Mouse (Mus musculus): Measurements from ENCODE around the gene Slc25a39.

Gene Slc25a39

GRCm38 (mm10) chr11:102407834-102408215 is at the start of gene Slc25a39:
Gene Slc25a39, minus strand, starts transcription at chr11:102407946.
- DNase-seq, result no peak

GRCm38 (mm10) chr11:102455740-102456396 is 48.1 kb upstream of the Slc25a39 start:
- DNase-seq, result peak; percentile 81

DNA sequence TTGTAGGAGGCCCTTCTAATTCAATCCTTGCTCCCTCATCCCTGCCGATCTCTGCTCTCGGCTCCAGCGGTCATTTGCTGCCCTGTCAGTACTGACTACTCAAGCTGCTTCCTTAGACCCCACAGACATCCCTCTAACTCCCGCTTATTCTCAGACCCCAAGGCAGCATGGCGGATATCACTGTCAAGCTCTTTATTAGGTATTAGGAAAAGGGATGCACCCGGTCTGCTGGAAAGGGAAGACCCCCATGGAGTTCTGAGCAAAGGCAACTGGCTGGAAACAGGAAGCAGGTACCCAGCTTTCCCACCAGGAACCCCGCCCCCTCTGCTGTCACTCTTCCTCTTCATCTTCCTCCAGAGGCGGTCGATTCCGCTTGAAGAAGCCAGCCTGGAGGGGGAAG is 45.4 kb upstream of the Slc25a39 start:
- DNase-seq, result no peak

DNA sequence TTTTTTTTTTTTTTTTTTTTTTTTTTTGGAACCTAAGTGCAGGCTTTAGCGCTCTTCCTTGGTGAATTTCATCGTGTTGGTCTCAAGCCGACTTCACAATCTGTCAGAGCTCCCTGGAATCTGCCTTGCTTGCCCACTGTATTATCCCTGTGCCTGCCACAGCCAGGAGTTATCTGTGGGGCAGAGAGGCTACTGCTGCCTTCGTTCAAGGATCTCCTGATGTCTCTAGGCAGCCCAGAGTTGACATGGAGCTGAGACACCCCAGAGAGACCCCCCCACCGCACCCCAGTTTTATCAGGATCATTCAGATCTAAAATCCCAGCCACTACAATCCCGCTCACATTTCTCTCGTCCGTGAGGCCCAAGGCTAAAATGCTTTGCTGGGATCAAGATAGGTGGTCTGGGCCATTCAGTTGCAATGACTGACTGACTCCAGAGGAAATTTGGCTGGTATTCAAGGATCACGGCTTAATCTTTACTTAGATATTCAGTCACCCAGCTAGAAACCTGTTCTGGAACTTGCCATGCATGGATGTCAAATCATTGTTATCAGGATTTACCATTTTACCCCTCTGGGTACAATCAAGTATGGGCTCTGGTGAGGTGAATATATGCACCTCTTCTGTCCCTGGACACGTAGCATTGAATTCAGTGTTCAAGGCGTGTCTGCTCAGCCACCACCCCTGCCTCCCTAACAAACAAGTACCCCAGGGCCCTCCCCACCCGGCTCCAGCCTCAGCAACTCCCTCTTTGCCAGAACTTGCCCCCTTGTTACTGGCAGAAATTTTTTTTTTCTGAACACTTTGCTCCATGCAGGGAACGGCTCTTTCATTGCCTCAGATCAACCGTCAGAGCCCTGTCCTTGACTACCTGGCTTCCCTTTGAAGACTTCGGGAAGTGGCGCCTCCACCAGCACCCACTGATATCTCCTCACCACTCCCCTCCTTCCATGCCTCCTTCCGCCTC is 41.6 kb upstream of the Slc25a39 start:
- peak; percentile 40 for DNase-seq

- DNase-seq, result no peak
Observed at GRCm38 (mm10) chr11:102448327-102448726, 40.6 kb upstream of the Slc25a39 start.

- peak; percentile 72 for DNase-seq
Observed at GRCm38 (mm10) chr11:102447497-102447896, 39.8 kb upstream of the Slc25a39 start, which contains the start of gene Fam171a2. Gene Fam171a2, minus strand, starts transcription at chr11:102447682.

DNA sequence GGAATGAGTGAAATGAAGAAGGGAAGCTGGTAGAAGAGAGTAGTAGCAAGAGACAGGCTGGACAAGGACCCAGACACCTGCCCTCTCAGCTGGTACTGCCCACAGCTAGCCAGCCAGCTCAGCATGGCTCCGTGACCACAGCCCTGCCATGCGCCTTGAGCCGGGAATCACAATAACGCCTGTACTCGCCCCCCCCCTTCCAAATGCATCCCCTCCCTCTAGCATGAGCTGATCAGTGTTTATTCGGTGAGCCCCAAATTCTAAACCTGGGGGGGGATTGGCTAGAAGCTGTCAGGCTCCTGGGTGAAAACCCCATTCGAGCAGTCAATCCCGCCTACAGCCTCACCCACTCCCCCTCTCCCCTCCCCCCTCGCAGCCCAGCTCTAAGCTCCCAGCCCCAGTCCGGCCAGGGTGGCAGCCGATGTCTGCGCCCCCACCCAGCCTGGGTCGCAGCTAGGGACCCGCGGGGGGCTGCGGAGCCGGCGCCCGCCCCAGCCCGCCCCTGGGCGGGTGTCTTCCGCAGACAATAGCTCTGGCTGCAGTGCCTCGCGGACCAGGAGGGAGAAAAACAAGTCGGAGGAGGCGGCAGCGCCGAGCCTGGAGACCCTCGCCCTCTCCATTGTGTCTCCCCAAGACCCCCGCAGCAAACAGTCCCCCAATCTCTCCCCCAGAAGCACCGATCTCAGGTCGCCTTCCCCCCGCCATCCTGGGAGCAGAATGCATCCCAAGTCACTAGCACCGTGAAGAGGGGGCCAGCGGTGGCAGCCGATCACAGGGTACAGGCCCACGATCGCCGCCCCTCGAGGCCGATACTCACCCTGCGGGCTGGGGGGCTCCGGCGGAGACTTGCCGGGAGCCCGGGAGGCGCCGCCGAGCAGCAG is 39.1 kb upstream of the Slc25a39 start:
- peak; percentile 28 for DNase-seq

DNA sequence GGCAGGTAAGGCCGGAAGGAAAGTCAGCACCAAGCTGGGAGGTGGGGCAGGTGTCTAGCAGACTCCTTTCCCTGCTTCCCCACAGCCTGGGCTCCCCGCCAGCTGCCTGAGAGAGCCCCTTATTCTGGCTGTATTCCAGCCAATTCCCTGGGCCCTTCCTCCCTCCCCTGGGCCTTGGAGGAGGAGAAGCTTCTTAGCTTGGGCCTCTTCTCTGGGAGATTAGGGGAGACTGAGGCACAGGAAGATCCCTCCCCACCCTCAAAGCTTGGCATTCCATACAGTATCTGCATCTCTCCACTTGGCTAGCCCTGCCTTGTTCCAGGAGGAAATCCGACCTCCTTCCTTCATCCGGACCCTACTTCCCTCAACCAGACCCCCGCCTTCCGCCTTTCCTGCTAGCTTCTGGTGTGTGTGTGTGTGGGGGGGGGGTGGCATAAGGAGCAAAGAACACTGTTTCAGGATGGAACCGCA is 38.2 kb upstream of the Slc25a39 start:
- peak; percentile 31 for DNase-seq

DNA sequence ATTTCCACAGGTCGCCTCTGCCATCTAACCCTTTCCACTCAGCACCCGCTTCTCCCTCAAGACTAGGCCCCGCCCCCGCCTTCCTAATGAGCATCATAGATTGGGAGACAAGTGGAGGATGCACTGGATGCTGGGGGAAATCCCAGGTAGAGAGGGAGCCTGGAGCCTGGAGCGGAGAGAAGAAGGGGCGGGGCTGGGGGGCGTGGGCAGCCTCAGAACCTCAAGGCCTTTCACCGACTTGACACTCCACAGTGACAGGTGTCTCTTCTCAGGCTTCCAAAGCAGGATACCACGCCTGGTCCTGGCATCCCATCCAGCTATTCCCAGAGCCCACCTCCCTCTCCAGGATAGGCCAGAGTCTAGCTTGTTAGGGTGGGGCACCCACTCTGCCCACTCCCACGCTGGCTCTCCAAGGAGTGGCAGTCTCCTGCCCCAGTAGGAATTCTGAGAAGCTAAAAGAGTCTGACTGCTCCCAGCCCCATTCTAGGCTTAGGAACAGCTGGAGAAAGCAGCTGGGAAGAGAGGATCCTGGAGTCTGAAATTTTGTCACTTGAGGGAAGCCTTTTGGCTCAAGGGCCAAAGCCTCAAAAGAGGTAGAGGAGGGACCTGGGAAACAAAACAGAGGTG is 37.6 kb upstream of the Slc25a39 start:
- no peak for DNase-seq

DNA sequence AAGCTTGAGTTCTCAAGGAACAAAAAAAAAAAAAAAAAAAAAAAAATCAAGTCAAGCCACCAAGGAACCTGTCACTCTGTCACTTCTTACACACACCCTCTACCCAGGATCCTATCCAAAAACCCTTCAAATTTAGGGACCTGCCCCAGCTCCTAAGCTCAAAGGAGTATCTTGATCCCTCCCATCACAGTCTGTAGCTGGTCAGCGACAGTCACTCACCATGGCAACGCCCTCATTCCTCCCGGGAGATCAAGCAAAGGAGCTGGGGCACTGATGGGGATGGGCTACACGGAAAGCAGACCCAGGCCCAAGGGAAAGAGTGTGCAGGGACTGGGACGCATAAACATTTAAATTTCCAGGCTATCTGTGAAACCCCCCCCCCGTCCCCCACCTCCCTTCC is 37.0 kb upstream of the Slc25a39 start:
- no peak for DNase-seq

DNA sequence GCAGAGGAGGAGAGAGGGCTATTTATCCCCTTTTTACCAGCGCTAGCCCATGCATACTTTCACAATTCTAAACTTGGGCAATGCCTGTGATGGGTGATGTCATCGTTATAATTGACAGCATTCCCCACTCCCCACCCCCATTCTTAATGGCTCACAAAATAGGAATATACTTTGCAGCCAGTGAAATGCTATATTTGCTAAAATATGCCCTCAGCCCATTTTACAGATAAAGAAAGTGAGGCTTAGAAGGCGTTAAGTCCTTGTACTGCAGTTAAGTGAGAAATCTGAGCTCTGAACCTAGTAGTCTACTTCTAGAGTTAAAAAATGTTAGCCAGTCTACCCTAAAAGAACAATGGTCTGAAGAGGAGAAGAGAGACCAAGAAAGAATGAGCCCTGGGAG is 36.6 kb upstream of the Slc25a39 start:
- DNase-seq, result no peak

GRCm38 (mm10) chr11:102443740-102444139 is 36.0 kb upstream of the Slc25a39 start:
- DNase-seq, result no peak

- DNase-seq, result no peak
Observed at GRCm38 (mm10) chr11:102442089-102442488, 34.3 kb upstream of the Slc25a39 start.

- no peak for DNase-seq
Observed at GRCm38 (mm10) chr11:102441434-102441833, 33.7 kb upstream of the Slc25a39 start.

DNA sequence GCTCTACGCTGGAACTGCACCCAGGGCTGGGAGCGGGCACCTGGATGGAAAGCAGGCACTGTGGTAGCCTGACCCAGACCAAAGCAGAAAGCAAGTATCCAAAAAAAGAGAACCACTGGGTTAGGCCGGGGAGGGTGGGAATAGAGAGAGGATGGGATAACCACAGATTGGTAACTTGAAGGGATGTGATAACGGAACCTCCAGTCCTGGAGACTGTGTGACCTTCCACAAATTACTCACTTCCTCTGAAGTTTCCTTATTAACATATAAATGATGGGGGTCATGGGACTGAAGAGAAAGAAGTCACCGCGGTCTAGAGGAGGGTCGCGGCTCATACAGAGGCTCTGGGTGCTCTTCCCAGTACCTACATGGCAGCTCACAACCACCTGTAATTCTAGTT is 32.5 kb upstream of the Slc25a39 start:
- DNase-seq, result no peak

- no peak for DNase-seq
Observed at GRCm38 (mm10) chr11:102439093-102440082, 31.6 kb upstream of the Slc25a39 start.

- peak; percentile 83 for DNase-seq
Observed at GRCm38 (mm10) chr11:102438212-102439092, 30.7 kb upstream of the Slc25a39 start.

DNA sequence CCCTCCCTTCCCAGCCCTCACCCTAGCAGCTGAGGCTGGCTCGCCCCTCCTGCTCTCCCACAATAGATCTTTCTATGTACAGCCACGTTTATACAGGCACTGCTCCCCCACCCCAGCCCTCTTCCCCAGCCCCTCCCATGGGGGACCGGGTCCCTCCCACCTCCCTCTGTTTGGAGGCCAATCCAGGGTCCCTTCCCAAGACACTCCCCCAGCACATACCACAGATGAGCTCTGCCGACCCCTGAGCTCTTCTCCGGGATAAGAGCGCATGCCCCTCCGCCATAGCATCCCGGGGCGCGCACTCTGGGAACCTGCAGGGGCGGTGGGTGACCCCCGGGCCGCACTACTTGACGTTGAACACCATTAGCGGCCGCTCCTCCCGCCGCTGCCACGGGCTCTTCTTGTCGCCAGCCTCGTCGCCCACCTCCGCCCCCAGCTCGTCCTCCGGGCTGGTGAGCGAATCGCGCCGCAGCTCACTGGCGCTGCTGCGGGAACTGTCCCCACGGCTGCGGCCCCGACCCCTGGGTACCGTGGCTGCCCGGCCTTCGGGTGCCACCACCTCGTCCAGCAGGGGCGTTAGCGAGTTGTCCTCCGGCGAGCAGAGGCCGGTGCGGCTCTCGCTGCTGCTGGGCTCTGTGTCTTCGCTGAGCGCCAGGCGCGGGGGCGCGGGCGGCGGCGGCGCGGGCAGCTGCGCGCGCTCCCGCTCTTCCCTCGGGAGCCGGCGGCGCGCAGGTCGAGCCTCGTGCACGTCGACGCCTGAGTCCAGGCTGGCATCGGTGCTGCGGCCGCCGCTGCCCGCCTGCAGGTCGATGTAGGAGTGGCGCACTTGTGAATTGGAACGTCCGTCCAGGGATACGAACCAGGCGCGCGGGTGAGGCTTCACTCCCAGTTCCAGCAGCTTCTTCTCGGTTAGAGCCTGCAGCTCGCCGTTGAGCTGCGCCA is 29.6 kb upstream of the Slc25a39 start:
- peak; percentile 64 for DNase-seq

DNA sequence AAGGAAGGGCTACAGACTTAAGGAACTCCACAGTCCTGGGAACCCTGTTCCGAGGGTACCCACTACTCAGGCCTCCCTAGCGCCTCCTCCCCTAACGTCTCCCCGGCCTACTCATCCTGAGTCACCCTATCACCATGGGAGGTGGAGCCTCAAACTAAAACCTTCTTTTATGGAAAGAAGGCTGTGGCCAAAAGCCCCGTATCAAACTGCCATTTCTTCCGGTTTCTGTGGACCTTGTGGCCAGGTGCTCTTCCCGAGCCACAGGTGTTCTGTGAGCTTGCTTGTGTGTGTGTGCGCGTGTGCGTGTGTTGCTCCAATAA is 28.7 kb upstream of the Slc25a39 start:
- DNase-seq, result no peak
